Mouse (Mus musculus) CD4-positive, CD25-positive, alpha-beta regulatory T cell (primary cell): ENCODE measurements around the gene Prss56. TPM values are rescaled to one million over a fixed set of nuclear protein-coding genes. Genes with fewer than 3 reads are reported as not detected.

ENCODE experiments used
- polyA plus RNA-seq: library from polyadenylated mRNA; unstranded; fragments of 100-300 nt; shearing (Covaris generic); gene quantifications from one replicate; pipeline ENCODE4 v1.2.1, GENCODE M21; 2017

Gene Prss56
- not detected for polyA plus RNA-seq

GRCm38 (mm10) chr1:87183013-87183412 is at the start of gene Prss56:
Prss56 (plus strand) TSS chr1:87183313.

GRCm38 (mm10) chr1:87156199-87156587 is 26.9 kb upstream of the Prss56 start, which contains the start of gene Ecel1:
Ecel1 (minus strand) TSS chr1:87156521.

GRCm38 (mm10) chr1:87190429-87190828 is 7.3 kb downstream of the Prss56 start, which contains the start of gene Chrnd:
Chrnd (plus strand) TSS chr1:87190607.

GRCm38 (mm10) chr1:87204465-87204864 is 21.4 kb downstream of the Prss56 start, which contains the start of gene Chrng:
Chrng (plus strand) TSS chr1:87204657.

GRCm38 (mm10) chr1:87213735-87214704 is 30.9 kb downstream of the Prss56 start, which contains the start of gene Eif4e2:
Eif4e2 (plus strand) TSS chr1:87213914.

Other genes starting within 250 kb of the Prss56 start
- not detected for gene Alppl2, start 93.4 kb upstream of the Prss56 start, polyA plus RNA-seq
- gene Alpi, start 81.7 kb upstream of the Prss56 start, polyA plus RNA-seq: not detected
- not detected for gene Akp3, start 58.3 kb upstream of the Prss56 start, polyA plus RNA-seq
- gene Ecel1, start 26.8 kb upstream of the Prss56 start, polyA plus RNA-seq: 0.08 TPM
- not detected for gene Chrnd, start 7.3 kb downstream of the Prss56 start, polyA plus RNA-seq
- 0.06 TPM for gene Chrng, start 21.3 kb downstream of the Prss56 start, polyA plus RNA-seq
- gene Eif4e2, start 30.6 kb downstream of the Prss56 start, polyA plus RNA-seq: 120 TPM
- 0.10 TPM for gene Efhd1, start 81.0 kb downstream of the Prss56 start, polyA plus RNA-seq
- gene Gigyf2, start 143.7 kb downstream of the Prss56 start, polyA plus RNA-seq: 66.9 TPM
- 0.32 TPM for gene Kcnj13, start 211.4 kb downstream of the Prss56 start, polyA plus RNA-seq